Mouse (Mus musculus): ENCODE data around the gene Olfr818.
"Not testable (repeated sequence)": the region's sequence is repeated elsewhere in the genome, so short reads cannot be mapped to it uniquely, and the experiment has no call there.

Gene Olfr818
- long read RNA-seq, experiment 1 = 0 reads
- long read RNA-seq, experiment 2 = 0 reads

- intact Hi-C loops (cut with DNase I) = no loop called here
These were observed at the start of gene Olfr818 for GRCm38 (mm10) chr10:129949000-129949399. TSS of gene Olfr818 (minus strand) at chr10:129949100.

GRCm38 (mm10) chr10:129984962-129985361 is 36.1 kb upstream of the Olfr818 start, which contains the start of gene Gm10310:
TSS of gene Gm10310 (minus strand) at chr10:129985062.
- intact Hi-C loops (cut with DNase I) = not testable (repeated sequence)

GRCm38 (mm10) chr10:129981867-129982266 is 33.0 kb upstream of the Olfr818 start:
- intact Hi-C loops (cut with DNase I) = not testable (repeated sequence)

- intact Hi-C loops (cut with DNase I) = not testable (repeated sequence)
These were observed 27.1 kb upstream of the Olfr818 start, which contains the start of gene Olfr247 for GRCm38 (mm10) chr10:129976040-129976439. TSS of gene Olfr247 (minus strand) at chr10:129976140.

- intact Hi-C loops (cut with DNase I) = not testable (repeated sequence)
These were observed 24.1 kb upstream of the Olfr818 start for GRCm38 (mm10) chr10:129972994-129973393.

GRCm38 (mm10) chr10:129967166-129967565 is 18.3 kb upstream of the Olfr818 start, which contains the start of gene Olfr819:
TSS of gene Olfr819 (minus strand) at chr10:129967266.
- intact Hi-C loops (cut with DNase I) = not testable (repeated sequence)

GRCm38 (mm10) chr10:129966232-129966631 is 17.3 kb upstream of the Olfr818 start:
- intact Hi-C loops (cut with DNase I) = not testable (repeated sequence)

- intact Hi-C loops (cut with DNase I) = no loop called here
These were observed 33.4 kb downstream of the Olfr818 start, which contains the start of gene Olfr816 for GRCm38 (mm10) chr10:129915497-129915896. TSS of gene Olfr816 (minus strand) at chr10:129915597.

GRCm38 (mm10) chr10:129905767-129906166 is 43.1 kb downstream of the Olfr818 start, which contains the start of gene Olfr815:
TSS of gene Olfr815 (minus strand) at chr10:129905867.
- intact Hi-C loops (cut with DNase I) = not testable (repeated sequence)
